Mouse (Mus musculus): ENCODE data around the gene Xndc1. TPM values are rescaled to one million over a fixed set of nuclear protein-coding genes. Genes with fewer than 3 reads are reported as not detected.

Xndc1 gene
- polyA plus RNA-seq, 1 experiment from 2014 or later = 30.0 TPM

GRCm38 (mm10) chr7:102104126-102104525 is 38.8 kb downstream of the Xndc1 start:
- no peak overlapping the region for H3K4me2 ChIP-seq (ENCODE audit: low read depth, severe bottlenecking)
- H3K36me3 ChIP-seq (ENCODE audit: control insufficient read depth, insufficient read depth, low read length) = no peaks in the 10 kb centered on the region
- no peak overlapping the region for H3K9ac ChIP-seq (ENCODE audit: low read length)
- peaks cover 13% of the 10 kb centered on the region for H3K4me1 ChIP-seq (ENCODE audit: control insufficient read depth, insufficient read depth, low read length)
- H3K27ac ChIP-seq (replicated peaks; ENCODE audit: low read depth, low read length) = no peak overlapping the region
- 79% methylated on average over 5 of the region's 5 CpGs for WGBS
- DNase-seq (ENCODE audit: low spot score) (no peak), ATAC-seq (ENCODE audit: insufficient number of reproducible peaks, low FRiP score, low TSS enrichment, low read depth) (no peak)
- H3K9me3 ChIP-seq (ENCODE audit: control insufficient read depth, low read length) = no peaks in the 10 kb centered on the region
- H3K27me3 ChIP-seq (ENCODE audit: control insufficient read depth, insufficient read depth, low read length) = 0 out of 2 replicates have a peak, but pooled peaks cover 2% of the 10 kb centered on the region
- no peak overlapping the region for H3K4me3 ChIP-seq (ENCODE audit: low read depth, low read length)

GRCm38 (mm10) chr7:102106700-102107141 is 41.4 kb downstream of the Xndc1 start:
- DNase-seq (ENCODE audit: low spot score) = peak; percentile 44
- 0 out of 2 replicates have a peak, but pooled peaks have one; percentile 17 for ATAC-seq (ENCODE audit: insufficient number of reproducible peaks, low FRiP score, low TSS enrichment, low read depth)
- H3K9ac ChIP-seq (ENCODE audit: low read length) = peak overlapping the region; percentile 49; the same call in 1 of the 2 replicates
- H3K27me3 ChIP-seq (ENCODE audit: control insufficient read depth, insufficient read depth, low read length) = 0 out of 2 replicates have a peak, but pooled peaks cover 2% of the 10 kb centered on the region
- H3K4me3 ChIP-seq (ENCODE audit: low read depth, low read length) = peak overlapping the region; percentile 15
- no peak overlapping the region for H3K27ac ChIP-seq (replicated peaks; ENCODE audit: low read depth, low read length)
- H3K9me3 ChIP-seq (ENCODE audit: control insufficient read depth, low read length) = no peaks in the 10 kb centered on the region
- peaks cover 5% of the 10 kb centered on the region; the same call in 1 of the 2 replicates for H3K4me1 ChIP-seq (ENCODE audit: control insufficient read depth, insufficient read depth, low read length)
- 12% methylated on average over 23 of the region's 23 CpGs for WGBS
- no peaks in the 10 kb centered on the region for H3K36me3 ChIP-seq (ENCODE audit: control insufficient read depth, insufficient read depth, low read length)
- peak overlapping the region; percentile 64 for H3K4me2 ChIP-seq (ENCODE audit: low read depth, severe bottlenecking)

- Histone ChIP-seq H3K4me2 (ENCODE audit: low read depth, severe bottlenecking) (no peak overlapping the region), H3K4me1 (ENCODE audit: control insufficient read depth, insufficient read depth, low read length) (peaks cover 5% of the 10 kb centered on the region; the same call in 1 of the 2 replicates), H3K36me3 (ENCODE audit: control insufficient read depth, insufficient read depth, low read length) (no peaks in the 10 kb centered on the region), H3K4me3 (ENCODE audit: low read depth, low read length) (no peak overlapping the region), H3K9me3 (ENCODE audit: control insufficient read depth, low read length) (no peaks in the 10 kb centered on the region), H3K9ac (ENCODE audit: low read length) (no peak overlapping the region), H3K27ac (replicated peaks; ENCODE audit: low read depth, low read length) (no peak overlapping the region), H3K27me3 (ENCODE audit: control insufficient read depth, insufficient read depth, low read length) (0 out of 2 replicates have a peak, but pooled peaks cover 2% of the 10 kb centered on the region)
- WGBS = 77% methylated on average over 1 of the region's 1 CpGs
- ATAC-seq (ENCODE audit: insufficient number of reproducible peaks, low FRiP score, low TSS enrichment, low read depth) (no peak), DNase-seq (ENCODE audit: low spot score) (no peak)
Measured at GRCm38 (mm10) chr7:102108206-102108605, 42.9 kb downstream of the Xndc1 start.

- no peak within 1 kb of the TSS for H3K27ac ChIP-seq (replicated peaks; ENCODE audit: low read depth, low read length)
- H3K4me3 ChIP-seq (ENCODE audit: low read depth, low read length) = no peak within 1 kb of the TSS
- no peak for ATAC-seq (ENCODE audit: insufficient number of reproducible peaks, low FRiP score, low TSS enrichment, low read depth)
- no peak within 1 kb of the TSS; the same call in 1 of the 2 replicates for H3K9ac ChIP-seq (ENCODE audit: low read length)
- H3K4me1 ChIP-seq (ENCODE audit: control insufficient read depth, insufficient read depth, low read length) = peaks cover 5% of the 10 kb centered on the region; the same call in 1 of the 2 replicates
- 0 out of 2 replicates have a peak, but pooled peaks cover 2% of the 10 kb centered on the region for H3K27me3 ChIP-seq (ENCODE audit: control insufficient read depth, insufficient read depth, low read length)
- no peaks in the 10 kb centered on the region for H3K36me3 ChIP-seq (ENCODE audit: control insufficient read depth, insufficient read depth, low read length)
- WGBS = 85% methylated on average over 7 of the region's 7 CpGs
- no peak for DNase-seq (ENCODE audit: low spot score)
- H3K9me3 ChIP-seq (ENCODE audit: control insufficient read depth, low read length) = no peaks in the 10 kb centered on the region
- H3K4me2 ChIP-seq (ENCODE audit: low read depth, severe bottlenecking) = no peak within 1 kb of the TSS
Measured at GRCm38 (mm10) chr7:102109171-102109570, 43.9 kb downstream of the Xndc1 start, which contains the start of gene Art5. Gene Art5, minus strand, starts transcription at chr7:102109489.

- no peak overlapping the region for H3K4me2 ChIP-seq (ENCODE audit: low read depth, severe bottlenecking)
- H3K4me3 ChIP-seq (ENCODE audit: low read depth, low read length) = no peak overlapping the region
- H3K27me3 ChIP-seq (ENCODE audit: control insufficient read depth, insufficient read depth, low read length) = 0 out of 2 replicates have a peak, but pooled peaks cover 2% of the 10 kb centered on the region
- H3K27ac ChIP-seq (replicated peaks; ENCODE audit: low read depth, low read length) = no peak overlapping the region
- WGBS = 91% methylated on average over 4 of the region's 4 CpGs
- DNase-seq (ENCODE audit: low spot score) (no peak), ATAC-seq (ENCODE audit: insufficient number of reproducible peaks, low FRiP score, low TSS enrichment, low read depth) (no peak)
- peaks cover 5% of the 10 kb centered on the region; the same call in 1 of the 2 replicates for H3K4me1 ChIP-seq (ENCODE audit: control insufficient read depth, insufficient read depth, low read length)
- H3K36me3 ChIP-seq (ENCODE audit: control insufficient read depth, insufficient read depth, low read length) = no peaks in the 10 kb centered on the region
- no peak overlapping the region for H3K9ac ChIP-seq (ENCODE audit: low read length)
- no peaks in the 10 kb centered on the region for H3K9me3 ChIP-seq (ENCODE audit: control insufficient read depth, low read length)
Measured at GRCm38 (mm10) chr7:102109746-102110145, 44.4 kb downstream of the Xndc1 start.

GRCm38 (mm10) chr7:102113151-102113729 is 47.9 kb downstream of the Xndc1 start:
- Histone ChIP-seq H3K36me3 (ENCODE audit: control insufficient read depth, insufficient read depth, low read length) (no peaks in the 10 kb centered on the region), H3K27ac (replicated peaks; ENCODE audit: low read depth, low read length) (no peak overlapping the region)
- no peak for DNase-seq (ENCODE audit: low spot score)

GRCm38 (mm10) chr7:102116579-102117331 is 51.4 kb downstream of the Xndc1 start, which contains the start of gene Chrna10:
Gene Chrna10, minus strand, starts transcription at chr7:102116828.
- Histone ChIP-seq H3K4me3 (ENCODE audit: low read depth, low read length) (no peak within 1 kb of the TSS), H3K4me1 (ENCODE audit: control insufficient read depth, insufficient read depth, low read length) (no peaks in the 10 kb centered on the region), H3K4me2 (ENCODE audit: low read depth, severe bottlenecking) (no peak within 1 kb of the TSS), H3K9ac (ENCODE audit: low read length) (no peak within 1 kb of the TSS), H3K36me3 (ENCODE audit: control insufficient read depth, insufficient read depth, low read length) (peaks cover 12% of the 10 kb centered on the region), H3K27me3 (ENCODE audit: control insufficient read depth, insufficient read depth, low read length) (no peaks in the 10 kb centered on the region), H3K27ac (replicated peaks; ENCODE audit: low read depth, low read length) (no peak within 1 kb of the TSS), H3K9me3 (ENCODE audit: control insufficient read depth, low read length) (no peaks in the 10 kb centered on the region)
- WGBS = 51% methylated on average over 7 of the region's 7 CpGs
- no peak for ATAC-seq (ENCODE audit: insufficient number of reproducible peaks, low FRiP score, low TSS enrichment, low read depth)
- DNase-seq (ENCODE audit: low spot score) = no peak

More at GRCm38 (mm10) chr7:102113151-102113729, 47.9 kb downstream of the Xndc1 start:
- Histone ChIP-seq H3K4me3 (ENCODE audit: low read depth, low read length) (no peak overlapping the region), H3K9ac (ENCODE audit: low read length) (no peak overlapping the region), H3K27me3 (ENCODE audit: control insufficient read depth, insufficient read depth, low read length) (no peaks in the 10 kb centered on the region), H3K9me3 (ENCODE audit: control insufficient read depth, low read length) (no peaks in the 10 kb centered on the region), H3K4me2 (ENCODE audit: low read depth, severe bottlenecking) (no peak overlapping the region), H3K4me1 (ENCODE audit: control insufficient read depth, insufficient read depth, low read length) (no peaks in the 10 kb centered on the region)
- WGBS = 78% methylated on average over 45 of the region's 45 CpGs
- no peak for ATAC-seq (ENCODE audit: insufficient number of reproducible peaks, low FRiP score, low TSS enrichment, low read depth)

- H3K4me1 ChIP-seq (ENCODE audit: control insufficient read depth, insufficient read depth, low read length) = no peaks in the 10 kb centered on the region
- WGBS = 76% methylated on average over 5 of the region's 6 CpGs
- no peak for ATAC-seq (ENCODE audit: insufficient number of reproducible peaks, low FRiP score, low TSS enrichment, low read depth)
Measured at GRCm38 (mm10) chr7:102117382-102117781, 52.1 kb downstream of the Xndc1 start.

More at GRCm38 (mm10) chr7:102117382-102117781, 52.1 kb downstream of the Xndc1 start:
- Histone ChIP-seq H3K4me3 (ENCODE audit: low read depth, low read length) (no peak overlapping the region), H3K27me3 (ENCODE audit: control insufficient read depth, insufficient read depth, low read length) (no peaks in the 10 kb centered on the region), H3K27ac (replicated peaks; ENCODE audit: low read depth, low read length) (no peak overlapping the region), H3K9ac (ENCODE audit: low read length) (no peak overlapping the region), H3K4me2 (ENCODE audit: low read depth, severe bottlenecking) (no peak overlapping the region), H3K36me3 (ENCODE audit: control insufficient read depth, insufficient read depth, low read length) (peaks cover 18% of the 10 kb centered on the region), H3K9me3 (ENCODE audit: control insufficient read depth, low read length) (no peaks in the 10 kb centered on the region)
- no peak for DNase-seq (ENCODE audit: low spot score)
